Mouse (Mus musculus) brain, embryonic 18.5 days (tissue): ENCODE results near the gene Usf1.

Experiments
- DNase-seq: peaks from one replicate; pipeline ENCODE4 v3.0.0-alpha.2; 2012; ENCODE audit warnings: low read depth, low spot score

Gene Usf1

DNA sequence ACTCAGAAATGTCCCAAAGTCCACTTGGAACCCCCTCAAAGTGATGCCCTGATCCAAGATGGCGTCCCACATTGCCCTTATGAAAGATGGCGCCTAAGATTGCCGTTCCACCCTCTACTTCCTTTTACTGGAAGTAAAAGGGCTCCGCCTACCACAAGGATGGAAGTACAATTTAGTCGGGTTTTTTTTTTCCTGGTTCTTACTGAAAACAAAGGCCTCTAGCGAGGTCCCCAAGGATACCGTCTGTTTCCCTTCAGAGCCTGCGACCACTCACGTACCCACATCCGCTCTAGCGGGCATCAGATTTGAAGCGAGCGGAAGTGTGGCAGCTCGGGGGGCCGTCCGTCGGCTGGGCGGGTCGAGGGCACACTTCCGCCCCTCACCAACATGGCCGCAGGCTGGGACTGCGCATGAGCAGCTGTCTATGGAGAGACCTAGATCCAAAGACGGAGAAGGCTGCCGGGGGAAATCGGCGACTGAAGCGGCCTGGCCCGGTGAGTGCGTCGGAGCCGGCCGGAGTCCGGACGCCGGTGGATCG lies at the start of gene Usf1:
Usf1 (plus strand) TSS at position 367 of the 538 bp plus-strand sequence.
- DNase-seq: peak; percentile 92

DNA sequence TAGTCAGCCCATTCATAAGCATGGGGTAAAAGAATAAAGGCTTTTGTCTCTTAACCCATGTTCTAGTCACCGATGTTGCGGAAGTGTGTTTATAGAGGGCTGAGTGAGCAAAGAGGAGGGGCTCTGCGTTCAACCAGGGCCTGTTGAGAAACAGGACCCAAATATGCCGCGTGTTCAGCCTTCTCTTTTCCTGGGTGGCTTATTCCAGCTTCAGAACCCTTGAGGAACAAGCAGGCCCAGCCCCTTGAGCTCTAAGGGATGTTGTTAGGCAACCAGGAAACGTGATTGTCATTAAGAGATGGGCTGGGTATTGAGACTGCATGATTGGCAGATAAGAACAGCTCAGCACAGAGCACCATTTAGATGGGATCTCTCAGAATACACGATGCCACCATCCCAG lies 45.2 kb upstream of the Usf1 start:
- DNase-seq: no peak

DNA sequence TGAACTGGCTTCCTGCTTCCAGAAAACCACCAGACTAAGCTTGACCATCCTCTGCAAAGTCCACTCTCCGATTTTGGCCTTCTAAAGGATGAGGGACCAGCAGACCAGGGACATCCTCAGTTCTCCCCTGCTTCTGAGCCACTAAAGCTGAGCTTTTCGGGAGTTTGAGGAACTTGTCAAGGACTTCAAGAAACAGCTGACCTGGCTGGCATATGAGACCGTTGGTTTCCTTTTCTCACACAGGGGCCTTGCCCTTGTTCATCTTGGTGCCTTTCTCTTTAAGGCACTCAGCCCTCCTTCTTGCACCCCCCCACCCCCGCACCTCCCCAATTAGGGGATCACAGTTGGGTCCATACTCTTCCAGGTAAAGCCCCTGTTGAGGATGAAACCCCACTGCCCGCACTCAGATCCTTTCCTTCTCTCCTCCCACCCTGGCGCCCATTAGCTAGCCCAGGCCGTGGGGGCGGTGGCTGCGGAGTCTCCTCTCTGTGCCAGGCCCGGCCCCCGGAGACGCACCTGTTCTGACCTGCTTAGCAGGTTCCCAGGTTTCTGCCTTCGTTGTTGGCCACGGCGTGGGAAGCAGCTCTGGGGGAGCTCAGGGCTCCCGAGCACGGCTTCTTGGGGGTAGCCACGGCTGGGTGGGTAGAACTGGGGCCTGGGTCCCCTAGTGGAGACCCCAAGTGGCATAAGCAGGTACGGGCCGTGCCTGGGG lies 41.1 kb upstream of the Usf1 start, which contains the start of gene Nectin4:
Nectin4 (plus strand) TSS at position 255 of the 712 bp plus-strand sequence.
- no peak for DNase-seq

DNA sequence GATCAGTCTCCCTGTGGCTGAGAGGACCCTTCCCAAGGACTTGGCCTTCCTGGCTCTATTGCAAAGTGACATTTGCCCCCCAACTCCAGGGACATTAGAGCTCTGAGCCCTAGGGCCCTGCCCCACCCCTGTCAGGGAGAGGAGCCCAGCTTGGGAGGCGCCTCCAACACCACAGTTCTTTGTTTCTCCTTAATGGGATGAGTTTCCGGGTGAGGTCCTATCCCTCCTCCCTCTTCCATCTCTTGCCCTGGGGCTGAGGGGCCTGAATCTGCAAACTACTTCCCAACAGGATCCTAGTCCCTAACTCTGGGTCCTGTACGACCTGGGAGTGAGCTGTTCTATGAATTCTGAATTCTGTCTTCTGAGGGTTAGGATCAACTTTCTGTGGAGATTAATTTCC lies 38.2 kb upstream of the Usf1 start:
- no peak for DNase-seq

DNA sequence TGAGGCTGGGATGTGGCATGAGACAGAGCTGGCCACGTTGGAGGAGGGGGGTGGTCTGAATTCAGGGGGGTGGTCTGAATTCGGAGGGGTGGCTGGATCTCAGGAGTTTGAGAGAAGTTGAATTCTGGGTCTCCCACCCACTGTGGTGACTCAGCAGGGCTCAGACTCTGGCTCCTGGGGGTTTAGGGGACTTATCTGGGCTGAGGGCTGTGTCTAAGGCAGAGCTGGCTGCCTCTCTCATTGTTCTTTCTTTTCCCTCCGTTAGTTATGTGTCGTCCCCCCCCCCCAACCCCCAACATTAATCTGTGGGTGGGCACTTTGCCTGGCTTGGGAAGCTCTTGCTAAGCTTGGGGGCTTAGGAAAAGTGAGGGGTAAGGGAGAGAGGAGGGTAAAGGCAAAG lies 37.2 kb upstream of the Usf1 start:
- DNase-seq: no peak

DNA sequence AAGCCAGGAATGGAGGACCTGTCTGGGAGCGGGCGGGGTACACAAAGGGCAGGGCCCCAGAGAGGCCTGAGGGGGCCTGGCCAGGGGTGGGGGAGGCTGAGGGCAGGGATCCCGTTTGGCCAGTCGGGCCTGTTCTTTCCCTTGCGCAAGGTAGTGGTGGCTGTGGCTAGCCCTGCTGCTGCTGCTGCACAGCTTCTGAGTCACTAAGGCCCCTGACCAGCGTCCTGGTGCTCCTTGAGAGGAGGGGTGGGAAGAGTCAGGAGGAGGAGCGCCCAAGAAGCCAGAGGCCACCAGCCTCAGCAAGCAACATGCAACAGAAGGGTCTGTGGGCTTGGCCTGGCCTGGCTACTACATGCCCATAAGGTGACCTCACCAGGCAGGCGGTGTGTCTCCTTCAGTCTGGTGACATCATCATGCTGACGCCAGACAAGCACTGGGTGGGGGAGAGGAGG lies 35.4 kb upstream of the Usf1 start:
- DNase-seq: no peak

DNA sequence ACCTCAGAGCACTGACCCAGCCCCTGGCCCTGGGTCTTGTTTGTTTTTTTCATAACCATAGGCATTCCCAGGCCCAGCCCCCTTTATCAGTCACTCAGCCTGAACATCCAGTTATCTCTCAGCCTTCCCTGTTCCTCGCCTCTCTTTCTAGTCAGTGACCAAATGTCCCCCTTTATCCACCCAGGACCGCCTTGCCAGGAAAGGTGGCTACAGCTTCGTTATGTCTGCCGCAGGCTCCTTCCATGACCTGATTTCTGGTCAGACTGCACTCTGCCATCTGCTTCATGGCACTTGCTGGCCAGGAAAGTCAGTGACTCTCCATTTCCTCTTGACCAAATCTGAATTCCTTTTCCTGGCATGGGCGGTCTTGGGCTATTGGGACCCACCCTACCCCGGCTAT lies 32.8 kb upstream of the Usf1 start:
- DNase-seq: no peak

DNA sequence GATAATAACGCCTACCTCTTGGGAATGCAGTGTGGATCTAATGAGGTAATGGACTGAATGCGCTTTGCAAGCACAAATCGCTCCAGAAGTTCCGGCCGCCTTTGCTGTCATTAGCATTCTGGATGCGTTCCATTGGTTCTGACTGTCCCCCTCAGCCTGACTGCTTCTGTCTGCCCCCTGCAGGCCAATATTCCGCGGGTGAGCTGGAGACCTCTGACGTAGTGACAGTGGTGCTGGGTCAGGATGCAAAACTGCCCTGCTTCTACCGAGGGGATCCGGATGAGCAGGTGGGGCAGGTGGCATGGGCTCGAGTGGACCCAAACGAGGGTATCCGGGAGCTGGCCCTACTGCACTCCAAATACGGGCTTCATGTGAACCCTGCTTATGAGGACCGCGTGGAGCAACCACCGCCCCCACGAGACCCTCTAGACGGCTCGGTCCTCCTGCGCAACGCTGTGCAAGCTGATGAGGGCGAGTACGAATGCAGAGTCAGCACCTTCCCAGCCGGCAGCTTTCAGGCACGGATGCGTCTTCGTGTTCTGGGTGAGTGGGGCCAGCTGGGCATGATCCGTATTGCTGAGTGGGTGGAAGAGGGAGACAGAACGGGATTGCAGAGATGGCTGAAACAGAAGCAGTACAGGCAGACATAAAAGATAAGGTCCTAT lies 31.0 kb upstream of the Usf1 start:
- peak; percentile 50 for DNase-seq

DNA sequence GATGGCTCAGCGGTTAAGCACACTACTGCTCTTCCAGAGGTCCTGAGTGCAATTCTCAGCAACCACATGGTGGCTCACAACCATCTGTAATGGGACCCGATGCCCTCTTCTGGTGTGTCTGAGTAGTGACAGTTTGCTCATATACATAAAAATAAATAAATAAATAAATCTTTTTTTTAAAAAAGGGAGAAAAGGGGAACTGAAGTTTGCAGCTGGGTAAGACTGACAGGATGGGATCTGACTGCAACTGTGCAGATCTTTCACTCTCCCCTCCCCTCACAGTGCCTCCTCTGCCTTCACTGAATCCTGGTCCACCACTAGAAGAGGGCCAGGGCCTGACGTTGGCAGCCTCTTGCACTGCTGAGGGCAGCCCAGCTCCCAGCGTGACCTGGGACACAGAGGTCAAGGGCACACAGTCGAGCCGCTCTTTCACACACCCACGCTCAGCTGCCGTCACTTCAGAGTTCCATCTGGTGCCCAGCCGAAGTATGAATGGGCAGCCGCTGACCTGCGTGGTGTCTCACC lies 29.0 kb upstream of the Usf1 start:
- DNase-seq: no peak

DNA sequence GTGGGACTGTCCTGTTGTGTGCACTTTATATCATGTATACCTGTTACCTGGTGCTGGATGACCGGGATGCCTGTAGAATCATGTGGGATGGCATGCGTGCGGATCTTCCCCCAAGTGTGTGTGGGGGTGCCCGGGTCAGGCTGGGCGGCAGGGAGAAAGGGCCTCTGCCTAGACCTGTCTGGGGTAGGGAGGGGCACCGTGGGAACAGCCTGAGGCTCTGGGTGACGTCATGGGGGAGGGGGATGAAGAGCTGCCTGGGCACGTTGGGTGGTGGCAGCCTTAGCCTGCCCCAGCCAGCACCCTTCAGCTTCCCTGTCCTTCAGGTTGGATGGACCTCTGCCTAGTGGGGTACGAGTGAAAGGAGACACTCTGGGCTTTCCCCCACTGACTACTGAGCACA lies 26.8 kb upstream of the Usf1 start:
- no peak for DNase-seq

DNA sequence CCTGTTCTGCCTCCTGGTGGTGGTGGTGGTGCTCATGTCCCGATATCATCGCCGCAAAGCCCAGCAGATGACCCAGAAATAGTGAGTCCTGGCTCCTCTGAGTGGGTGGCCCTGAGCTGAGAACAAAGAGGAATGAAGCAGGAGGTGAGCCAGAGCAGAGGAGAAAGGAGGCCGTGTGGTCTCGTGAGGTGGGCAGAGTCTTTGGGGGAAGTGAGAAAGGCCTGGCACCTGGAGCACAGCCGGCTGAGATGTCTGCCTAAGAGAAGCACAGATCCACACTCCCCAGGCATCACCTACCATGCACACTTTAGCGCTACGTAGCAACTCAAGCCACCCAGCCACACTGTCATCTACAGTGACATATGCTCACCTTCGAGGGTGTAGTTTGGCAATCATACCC lies 25.9 kb upstream of the Usf1 start:
- DNase-seq: no peak

DNA sequence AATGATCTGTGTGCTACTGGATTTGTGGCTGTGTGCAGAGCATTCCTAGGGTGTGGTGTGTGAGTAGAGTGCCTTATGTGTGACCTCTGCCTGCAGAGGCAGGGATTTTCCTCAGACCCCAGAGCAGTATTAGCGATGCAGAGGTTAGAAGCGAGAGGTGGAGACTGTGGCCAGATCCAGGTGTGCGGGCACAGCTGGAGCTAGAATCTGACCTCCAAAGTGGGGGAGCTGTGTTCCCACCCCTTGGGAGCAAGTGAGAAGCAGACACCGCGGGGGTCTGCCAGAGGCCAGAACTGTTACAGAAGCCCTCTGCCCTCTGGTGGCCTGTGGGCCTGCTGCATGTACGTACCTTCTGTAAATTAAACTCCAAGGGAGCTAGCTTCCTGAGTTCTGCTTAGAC lies 24.0 kb upstream of the Usf1 start:
- no peak for DNase-seq

DNA sequence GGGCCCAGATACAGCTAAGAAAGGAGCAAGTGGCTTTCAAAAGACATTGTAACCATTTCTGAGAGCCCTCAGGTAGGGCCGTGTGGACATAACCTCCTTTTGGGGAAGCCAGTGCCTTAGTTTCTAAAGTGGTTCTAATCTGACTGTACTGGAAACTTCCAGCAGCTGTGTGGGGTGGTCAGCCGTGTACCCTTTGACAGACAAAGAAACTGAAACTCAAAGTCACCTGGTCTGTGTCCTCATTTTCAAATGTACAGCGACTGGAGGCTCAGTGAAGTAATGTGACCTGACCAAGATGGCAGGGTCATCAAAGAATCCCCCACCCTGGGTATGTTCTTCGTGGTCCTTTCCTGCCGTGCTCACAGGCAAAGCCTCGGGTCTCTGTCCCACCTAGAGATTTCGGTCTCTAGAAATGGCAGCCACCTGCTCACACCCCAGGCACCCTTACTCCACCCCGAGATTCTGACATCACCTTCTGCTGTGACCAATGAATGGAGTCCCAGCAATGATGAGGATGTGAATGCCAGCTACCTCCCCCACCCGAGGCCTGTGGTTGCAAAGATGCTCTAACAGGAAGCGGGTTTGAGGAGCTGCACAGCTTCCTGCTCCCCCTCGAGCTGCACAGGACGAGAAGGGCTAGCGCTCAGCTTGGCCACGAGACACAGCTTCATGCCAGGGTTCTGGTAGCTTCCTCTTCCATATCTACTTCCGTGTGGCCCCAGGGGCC lies 22.6 kb upstream of the Usf1 start, which contains the start of gene Arhgap30:
Arhgap30 (plus strand) TSS at position 579 of the 727 bp plus-strand sequence.
- DNase-seq: no peak

DNA sequence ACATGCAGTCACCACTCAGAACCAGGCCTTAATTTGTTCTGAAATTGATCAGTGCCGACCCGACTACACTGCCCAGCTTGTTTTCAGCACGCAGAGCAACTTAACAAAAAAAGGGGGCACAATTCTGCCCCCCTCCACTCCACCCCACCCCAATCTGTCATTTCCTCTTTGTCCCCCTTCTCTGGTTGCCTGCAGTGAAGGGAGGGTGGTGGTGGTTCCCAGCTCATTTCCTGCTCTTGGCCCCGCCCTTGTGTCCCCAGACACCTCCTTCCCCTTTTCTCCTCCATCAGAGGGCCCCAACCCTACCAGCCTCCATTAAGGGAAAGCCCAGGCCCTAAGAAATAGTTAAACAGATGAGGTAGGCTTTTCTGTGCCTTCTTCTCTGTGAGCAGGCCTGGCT lies 21.0 kb upstream of the Usf1 start:
- DNase-seq: no peak

DNA sequence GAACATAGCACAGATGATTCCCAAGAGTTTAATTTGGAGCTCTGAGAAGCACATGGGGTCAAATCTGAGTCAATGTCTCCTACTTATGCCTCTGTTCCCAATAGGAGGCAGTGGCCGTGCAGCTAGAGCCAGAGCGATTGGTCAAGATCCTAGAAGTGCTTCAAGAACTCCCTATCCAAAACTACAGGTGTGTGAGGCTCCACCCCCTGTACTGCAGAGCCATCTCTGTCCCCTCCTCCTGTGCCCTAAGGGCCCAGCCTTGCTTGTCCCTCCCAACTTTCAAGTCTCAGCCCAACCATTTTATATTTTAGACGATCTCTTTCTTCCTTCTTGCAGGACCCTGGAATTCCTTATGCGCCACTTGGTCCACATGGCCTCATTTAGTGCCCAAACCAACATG lies 9.3 kb upstream of the Usf1 start:
- no peak for DNase-seq

DNA sequence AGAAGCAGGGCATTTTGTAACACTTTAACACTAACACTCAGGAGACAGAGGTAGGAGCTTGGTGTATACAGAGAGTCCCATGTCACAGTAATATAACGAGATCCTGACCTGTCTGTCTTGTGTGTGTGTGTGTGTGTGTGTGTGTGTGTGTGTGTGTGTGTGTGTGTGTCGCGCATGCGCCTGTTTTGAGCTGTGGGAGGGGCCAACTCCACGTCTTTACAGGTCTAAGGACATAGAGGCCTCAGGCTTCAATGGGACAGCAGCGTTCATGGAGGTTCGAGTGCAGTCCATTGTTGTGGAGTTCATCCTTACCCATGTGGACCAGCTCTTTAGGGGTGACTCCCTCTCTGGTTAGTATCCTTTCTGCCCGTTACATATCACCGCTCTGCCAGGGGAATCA lies 8.1 kb upstream of the Usf1 start:
- DNase-seq: no peak

DNA sequence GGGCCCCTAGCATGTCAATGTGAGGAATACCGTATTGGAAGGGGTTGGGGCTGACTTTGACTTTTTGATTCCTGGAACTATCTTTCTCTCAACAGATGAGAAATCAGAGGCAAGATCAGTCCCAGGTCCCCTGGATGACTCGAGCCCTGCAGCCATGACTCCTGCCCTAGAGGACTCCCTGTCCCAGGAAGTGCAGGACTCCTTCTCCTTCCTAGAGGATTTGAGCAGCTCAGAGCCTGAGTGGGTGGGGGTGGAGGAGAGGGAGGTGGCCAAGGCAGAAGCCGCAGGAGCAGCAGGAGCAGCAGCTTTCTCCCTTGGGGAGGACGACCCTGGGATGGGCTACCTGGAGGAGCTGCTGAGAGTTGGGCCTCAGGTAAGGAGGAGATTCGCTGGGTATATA lies 3.9 kb upstream of the Usf1 start:
- DNase-seq: no peak

DNA sequence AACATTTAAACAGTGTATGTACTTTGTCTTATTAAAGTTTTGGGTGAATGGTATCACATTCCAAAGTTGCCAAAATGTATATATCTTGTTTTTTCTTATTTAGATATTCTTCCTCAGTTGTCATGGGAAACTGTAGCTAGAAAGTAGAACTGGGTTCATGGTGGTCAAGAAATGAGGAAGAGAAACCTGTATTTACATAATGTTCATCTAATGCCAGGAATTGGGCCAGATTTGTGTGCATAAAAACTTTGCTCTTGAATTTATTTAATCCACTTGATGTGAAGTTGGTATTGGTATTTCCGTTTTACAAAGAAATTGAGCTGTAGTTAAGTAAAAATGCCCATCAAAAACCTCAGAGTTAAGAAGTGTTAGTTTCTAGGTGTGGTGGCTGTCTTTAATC lies 882 bp upstream of the Usf1 start:
- no peak for DNase-seq

DNA sequence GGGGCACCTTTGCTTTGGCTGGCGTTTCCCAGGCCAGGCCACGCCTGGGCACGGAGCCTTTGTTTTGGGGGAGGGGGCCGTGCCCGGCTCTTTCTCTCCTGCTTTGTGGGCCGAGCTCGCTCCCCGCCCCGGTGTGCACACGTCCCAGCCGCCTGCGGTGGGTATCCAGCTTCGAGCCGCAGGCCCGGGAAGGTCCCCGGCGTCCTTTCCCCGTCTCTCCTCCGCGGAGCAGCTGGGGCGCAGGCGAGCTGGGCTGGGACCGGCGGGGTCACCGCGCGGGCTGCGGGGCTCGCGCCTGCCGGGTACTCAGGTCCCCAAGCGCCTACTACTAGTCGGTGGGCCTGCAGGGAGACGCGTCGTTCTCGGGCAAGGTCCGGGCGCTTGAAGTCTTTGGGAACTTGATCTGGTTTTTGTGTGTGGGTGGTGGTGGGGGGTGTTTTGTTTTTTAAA lies 404 bp downstream of the Usf1 start:
- DNase-seq: no peak

DNA sequence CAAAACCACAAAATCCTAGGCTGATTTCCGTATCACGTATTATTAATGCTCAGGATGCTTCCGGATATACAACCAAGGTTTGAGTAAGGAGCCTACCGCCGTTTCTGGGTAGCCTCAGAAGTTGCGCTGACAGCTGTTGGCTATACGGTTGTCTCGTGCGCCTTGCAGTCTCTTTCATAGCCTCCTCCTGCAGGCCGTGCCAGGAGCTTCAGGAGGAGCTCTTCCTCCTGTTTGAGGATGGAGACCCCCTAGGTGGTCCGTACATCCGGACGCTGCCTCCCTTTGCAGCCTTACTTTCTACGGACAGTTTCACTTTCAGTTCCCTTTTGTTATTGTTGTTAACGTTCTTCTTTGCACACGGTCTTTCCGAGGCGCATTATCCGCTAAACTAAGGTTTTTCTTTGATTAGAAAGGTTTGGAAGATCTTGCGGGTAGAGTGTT lies 908 bp downstream of the Usf1 start:
- peak; percentile 49 for DNase-seq

DNA sequence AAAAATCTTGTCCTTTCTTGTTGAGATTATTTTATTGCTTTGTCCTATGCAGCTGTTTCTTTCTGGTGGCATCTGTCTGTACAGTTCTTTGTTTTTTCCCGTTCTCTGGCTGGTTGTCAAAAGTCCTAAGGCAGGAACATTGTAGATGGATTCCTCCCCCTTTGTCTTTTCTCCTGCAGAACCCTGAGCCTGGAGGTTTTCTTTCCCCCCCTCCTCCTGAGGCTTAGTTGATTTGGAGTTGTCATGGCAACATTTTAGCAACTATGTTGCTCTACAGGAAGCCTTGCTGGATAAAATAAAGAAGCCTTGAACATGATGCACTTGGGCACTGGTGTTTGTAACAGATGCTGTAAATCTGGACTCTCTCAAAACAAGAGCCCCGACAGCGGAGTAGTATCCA lies 1.3 kb downstream of the Usf1 start:
- peak; percentile 49 for DNase-seq

DNA sequence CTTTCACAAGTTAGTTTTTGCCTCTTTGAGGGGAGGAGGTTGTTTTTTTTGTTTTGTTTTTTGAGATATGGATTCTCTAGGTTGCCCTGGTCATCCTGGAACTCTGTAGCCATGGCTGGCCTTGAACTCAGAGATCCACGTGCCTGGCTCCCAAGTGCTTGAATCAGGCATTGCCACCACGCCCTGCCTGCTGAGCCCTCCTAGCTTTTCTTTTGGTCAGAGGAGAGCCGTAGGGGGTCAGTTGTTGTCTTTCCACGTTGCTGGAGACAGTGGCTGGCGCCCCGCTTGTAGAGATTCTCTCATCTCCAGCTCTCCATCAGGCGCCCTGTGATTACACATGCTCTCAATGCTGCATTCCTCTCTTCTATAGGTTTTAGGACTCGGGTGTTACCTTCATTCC lies 2.5 kb downstream of the Usf1 start:
- no peak for DNase-seq
